Mouse (Mus musculus): ENCODE measurements around the gene Ssbp4. TPM values are rescaled to one million over a fixed set of nuclear protein-coding genes. Genes with fewer than 3 reads are reported as not detected.

The Ssbp4 gene
- total RNA-seq, 2 experiments from 2014 or later: 221 to 261 TPM

DNA sequence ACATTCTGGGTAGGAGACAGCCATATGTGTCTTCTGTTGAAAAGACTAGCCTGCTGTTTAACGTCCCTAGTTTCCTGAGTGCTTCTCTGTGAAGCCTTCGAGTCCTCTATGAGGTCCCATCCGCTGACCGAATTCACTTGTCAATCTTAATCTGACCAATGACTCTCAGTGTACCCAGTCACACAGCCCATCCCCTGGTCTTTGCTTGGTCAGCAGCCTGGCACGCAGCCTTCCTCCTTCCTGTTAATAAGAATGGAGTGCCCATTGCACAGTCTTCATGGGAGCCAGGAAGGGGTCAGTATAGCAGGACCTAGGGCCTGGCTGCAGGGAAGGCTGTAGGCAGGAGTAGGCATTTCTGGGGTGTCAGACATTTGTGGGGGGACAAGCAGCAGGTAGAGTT, 5.8 kb upstream of the Ssbp4 start:
- no peak for TF ChIP-seq CTCF (IDR thresholded peaks at IDR 0.05)
- intact Hi-C loops (cut with DNase I): no loop called here
- no peak for DNase-seq (ENCODE audit: extremely low spot score in 1 of 2, low spot score in 2 of 2)
- Histone ChIP-seq H3K27ac (no peak overlapping the region), H3K4me3 (no peak overlapping the region)

DNA sequence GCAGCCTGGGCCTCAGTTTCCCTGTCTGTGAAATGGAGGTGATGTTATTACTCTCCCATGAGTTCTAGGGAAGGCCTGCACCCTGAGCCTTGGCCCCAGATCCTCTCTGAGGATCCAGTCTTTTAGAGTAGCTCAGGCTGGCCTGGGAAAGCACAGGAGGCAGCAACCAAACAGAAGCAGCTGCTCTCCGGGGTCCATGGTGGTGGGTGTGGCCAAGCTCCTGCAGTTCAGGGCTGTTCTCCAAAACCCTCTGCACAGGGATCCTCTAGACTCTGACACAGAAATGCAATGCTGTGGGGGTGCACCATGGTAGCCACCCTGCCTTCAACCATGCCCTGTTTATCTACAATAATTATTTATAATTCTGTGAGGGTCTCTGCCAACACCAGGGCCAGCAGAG, 5.1 kb upstream of the Ssbp4 start:
- no peak for TF ChIP-seq CTCF (IDR thresholded peaks at IDR 0.05)
- Histone ChIP-seq H3K27ac (no peak overlapping the region), H3K4me3 (no peak overlapping the region)
- intact Hi-C loops (cut with DNase I): loop anchor here (2.0 kb wide), 2 partner anchors 15 to 37 kb away; no protein-coding TSS in a partner anchor
- no peak for DNase-seq (ENCODE audit: extremely low spot score in 1 of 2, low spot score in 2 of 2)

DNA sequence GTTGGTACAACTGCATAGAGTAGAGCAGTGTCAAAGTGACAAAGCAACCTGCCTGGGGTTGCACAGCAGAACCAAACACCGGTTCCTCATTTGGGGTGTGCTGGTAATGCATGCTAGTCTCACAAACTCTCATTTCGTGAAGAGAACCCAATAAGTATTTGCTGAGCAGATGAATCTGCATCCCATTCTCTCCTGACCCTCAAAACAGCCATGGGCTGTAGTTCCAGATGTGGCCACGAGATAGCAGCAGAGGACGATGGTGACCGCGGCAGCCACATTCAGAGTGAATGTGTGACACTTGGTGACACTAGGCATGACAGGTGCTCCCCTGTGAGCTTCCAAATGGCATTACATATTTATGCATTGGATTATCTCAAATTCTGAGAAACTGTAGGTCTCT, 3.2 kb upstream of the Ssbp4 start:
- peak; percentile 96 for TF ChIP-seq CTCF (IDR thresholded peaks at IDR 0.05)
- Histone ChIP-seq H3K4me3 (peak overlapping the region; percentile 45), H3K27ac (peak overlapping the region; percentile 97)
- peak; percentile 83 to 89 for DNase-seq (ENCODE audit: extremely low spot score in 1 of 2, low spot score in 2 of 2)
- intact Hi-C loops (cut with DNase I): loop anchor here (1.0 to 2.0 kb wide), 3 partner anchors 17 to 143 kb away; no protein-coding TSS in a partner anchor

DNA sequence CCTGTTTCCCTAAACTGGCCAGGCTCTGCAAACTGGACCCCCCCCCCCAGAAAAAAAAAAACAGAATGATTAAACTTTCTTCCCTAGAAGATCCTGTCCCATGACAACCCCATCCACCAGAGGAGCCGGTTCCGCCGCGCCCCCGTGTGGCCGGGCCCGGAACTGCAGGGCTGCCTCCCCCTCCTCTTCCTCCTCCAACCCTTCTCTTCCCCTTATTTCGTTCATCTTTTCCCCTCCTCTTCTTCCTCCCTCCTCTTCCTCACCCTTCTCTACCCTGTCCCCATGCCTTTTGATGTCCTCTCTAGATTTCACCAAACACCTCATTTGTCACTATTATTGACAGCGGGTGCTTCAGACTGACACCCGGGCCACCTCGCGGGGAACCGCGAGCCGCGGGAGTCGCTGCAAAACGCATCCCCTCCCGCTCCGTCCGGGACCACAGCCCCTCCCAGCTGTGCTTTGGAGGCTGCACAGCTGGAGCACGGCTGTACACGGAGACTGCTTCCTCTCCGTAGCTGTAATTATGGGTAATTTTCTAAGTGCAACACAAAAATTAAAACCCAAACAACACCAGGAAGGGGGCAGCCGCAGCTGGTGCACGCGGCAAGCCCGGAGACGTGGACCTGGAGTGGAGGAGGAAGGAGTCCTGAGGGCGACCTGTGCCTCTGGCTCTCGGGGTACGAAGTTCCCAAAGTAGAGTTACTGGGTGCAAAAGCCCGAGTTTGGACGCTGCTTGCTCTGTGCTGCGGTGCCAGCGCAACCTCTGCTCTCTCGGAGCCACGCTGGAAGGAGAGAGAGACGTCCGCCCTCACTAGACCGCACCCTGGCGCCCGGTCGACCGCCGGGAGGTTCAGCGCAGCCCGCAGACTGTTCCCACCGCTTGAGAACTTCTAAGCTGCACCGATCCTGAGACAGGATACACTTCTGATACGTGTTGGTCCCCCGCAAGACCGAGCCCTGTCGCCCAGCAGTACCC, 2.4 kb upstream of the Ssbp4 start:
- peak overlapping the region; percentile 45 for H3K4me3 ChIP-seq
- DNase-seq (ENCODE audit: extremely low spot score in 1 of 2, low spot score in 2 of 2): peak; percentile 77 to 84
- peak; percentile 85 for TF ChIP-seq CTCF (IDR thresholded peaks at IDR 0.05)
- H3K27ac ChIP-seq: peak overlapping the region; percentile 97
- intact Hi-C loops (cut with DNase I): loop anchor here (1.0 kb wide), 2 partner anchors 87 to 144 kb away; partner anchors contain the start of gene Jund

DNA sequence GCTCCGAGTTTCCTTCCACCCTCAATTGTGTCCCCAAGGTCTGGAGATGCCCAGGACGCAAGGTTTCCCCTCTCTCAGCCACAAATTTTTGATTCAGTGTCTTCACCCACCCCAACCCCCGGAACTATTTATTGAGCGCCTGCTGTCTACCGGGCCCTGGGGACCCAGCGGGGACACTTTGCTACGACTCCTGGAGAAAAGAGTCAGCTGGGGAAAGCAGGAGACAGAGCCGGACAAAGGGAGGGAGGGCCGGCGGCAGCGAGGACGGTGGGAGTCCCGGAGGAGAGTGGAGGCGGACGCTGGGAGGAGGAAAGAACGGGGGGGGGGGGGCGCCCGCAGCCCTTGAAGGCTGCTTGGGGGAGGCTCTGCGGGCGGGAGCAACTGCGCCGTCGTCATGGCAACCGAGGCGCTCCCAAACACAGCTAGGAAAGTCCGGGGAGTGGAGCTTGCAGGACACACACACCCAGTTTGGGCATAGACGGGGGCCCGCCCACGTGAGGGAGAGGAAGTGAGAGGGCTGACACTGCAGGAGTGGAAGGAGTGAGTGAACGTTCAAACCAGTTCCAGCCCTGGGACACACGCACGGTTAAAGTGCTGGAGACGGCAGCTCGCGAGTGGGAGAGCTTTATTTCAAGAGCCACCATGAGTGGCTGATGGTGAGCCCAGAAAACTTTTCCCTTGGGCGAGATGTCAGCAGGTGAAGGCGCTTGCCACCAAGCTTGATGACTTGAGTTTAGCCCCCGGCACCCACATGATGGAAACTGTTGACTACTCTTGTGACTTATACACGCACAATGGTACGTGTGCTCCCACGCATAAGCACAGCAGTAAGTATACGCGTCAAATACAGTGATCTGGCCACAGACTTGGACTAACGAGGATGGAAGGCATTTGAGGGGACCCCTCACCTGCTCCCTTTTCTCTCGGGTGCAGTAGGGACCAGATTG, 1.4 kb upstream of the Ssbp4 start:
- peak; percentile 85 to 89 for DNase-seq (ENCODE audit: extremely low spot score in 1 of 2, low spot score in 2 of 2)
- intact Hi-C loops (cut with DNase I): loop anchor here (1.0 kb wide), 2 partner anchors 35 to 88 kb away; partner anchors contain the start of gene Jund
- Histone ChIP-seq H3K4me3 (peak overlapping the region; percentile 46), H3K27ac (peak overlapping the region; percentile 97)
- no peak for TF ChIP-seq CTCF (IDR thresholded peaks at IDR 0.05)

DNA sequence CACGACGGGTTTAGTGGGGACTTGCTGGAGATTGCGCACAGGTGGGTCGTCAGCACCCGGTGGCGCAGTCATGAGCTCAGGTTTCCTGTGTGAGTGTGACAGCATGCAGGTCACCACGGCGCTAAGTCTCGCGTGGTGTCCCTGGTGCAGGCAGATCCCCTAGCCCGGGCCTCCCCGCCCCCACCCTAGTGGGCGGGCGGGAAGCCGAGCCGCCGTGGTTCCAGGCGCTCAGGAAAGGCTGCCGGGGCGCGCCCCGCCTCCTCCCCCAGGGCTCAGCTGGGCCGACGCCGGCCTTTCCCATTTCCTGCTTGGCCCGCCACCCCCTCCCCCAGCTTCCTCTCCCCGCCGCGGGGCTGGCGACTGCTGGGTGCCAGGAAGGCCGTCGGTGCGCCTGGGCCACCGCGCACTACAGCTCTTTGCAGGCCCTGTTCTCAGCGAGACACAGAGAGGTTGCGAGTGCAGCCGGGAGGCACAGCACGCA, 736 bp upstream of the Ssbp4 start:
- no peak for TF ChIP-seq CTCF (IDR thresholded peaks at IDR 0.05)
- Histone ChIP-seq H3K27ac (peak overlapping the region; percentile 97), H3K4me3 (peak overlapping the region; percentile 46)
- peak; percentile 67 to 77 for DNase-seq (ENCODE audit: extremely low spot score in 1 of 2, low spot score in 2 of 2)
- intact Hi-C loops (cut with DNase I): loop anchor here (1.0 kb wide), 1 partner anchor 34 kb away; no protein-coding TSS in a partner anchor

DNA sequence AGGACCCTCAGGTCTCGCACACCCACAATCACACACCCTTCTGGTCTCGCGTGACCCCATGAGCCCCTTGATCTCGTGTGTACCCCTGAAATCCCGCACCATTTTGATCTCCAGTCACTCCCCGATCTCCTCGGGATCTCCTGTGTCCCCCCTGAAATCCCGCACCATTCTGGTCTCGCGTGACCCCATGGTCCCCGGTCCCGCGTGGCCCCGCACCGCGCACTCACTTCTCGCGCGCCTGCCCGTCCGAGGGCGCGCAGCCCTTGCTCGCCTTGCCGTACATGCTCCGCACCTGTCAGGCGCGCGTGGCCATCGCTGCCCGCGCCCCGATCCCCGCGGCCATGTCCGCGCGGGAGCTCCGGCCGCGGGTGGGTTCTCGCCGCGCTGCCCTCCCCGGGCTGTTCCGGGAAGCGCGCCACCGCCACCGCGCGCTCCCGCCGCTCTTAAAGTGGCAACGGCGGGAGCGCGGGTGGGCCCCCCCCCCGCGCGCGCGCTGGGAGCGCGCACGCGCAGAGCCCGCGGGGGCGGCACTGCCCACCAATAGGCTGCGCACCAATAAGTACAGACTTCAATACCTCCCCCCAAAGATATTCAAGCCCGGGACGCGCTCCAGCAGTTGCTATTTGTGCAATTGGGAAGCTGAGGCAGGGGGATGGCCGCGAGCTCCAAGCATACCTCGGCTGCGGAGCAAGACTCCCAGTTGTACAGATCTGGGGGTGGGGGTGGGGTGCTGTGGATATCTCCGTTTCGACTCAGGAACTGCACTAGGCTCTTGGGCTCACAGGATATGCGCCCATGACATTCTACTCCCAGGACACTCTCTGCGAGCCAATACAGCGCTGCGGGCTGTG, 549 bp downstream of the Ssbp4 start:
- peak in 1 of 2 experiments; percentile 59 for DNase-seq (ENCODE audit: extremely low spot score in 1 of 2, low spot score in 2 of 2)
- peak overlapping the region; percentile 98 for H3K4me3 ChIP-seq
- H3K27ac ChIP-seq: peak overlapping the region; percentile 97
- TF ChIP-seq CTCF (IDR thresholded peaks at IDR 0.05): no peak
- intact Hi-C loops (cut with DNase I): no loop called here

DNA sequence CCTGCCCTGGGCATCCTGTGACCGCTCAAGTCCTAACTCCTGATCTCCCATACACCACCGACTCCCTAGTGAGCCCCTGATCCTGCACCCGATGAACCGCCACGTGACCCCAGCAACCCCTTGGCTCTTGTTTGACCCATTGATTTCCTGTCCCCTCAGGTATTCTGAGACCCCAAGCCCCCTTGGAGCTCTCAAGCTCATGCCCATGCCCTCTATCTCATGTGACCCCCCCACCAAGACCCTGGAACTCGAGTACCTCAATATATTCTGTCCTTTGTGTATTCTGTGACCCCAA, 1.1 kb downstream of the Ssbp4 start:
- intact Hi-C loops (cut with DNase I): no loop called here
- Histone ChIP-seq H3K4me3 (peak overlapping the region; percentile 98), H3K27ac (peak overlapping the region; percentile 97)
- no peak for DNase-seq (ENCODE audit: extremely low spot score in 1 of 2, low spot score in 2 of 2)
- TF ChIP-seq CTCF (IDR thresholded peaks at IDR 0.05): no peak

DNA sequence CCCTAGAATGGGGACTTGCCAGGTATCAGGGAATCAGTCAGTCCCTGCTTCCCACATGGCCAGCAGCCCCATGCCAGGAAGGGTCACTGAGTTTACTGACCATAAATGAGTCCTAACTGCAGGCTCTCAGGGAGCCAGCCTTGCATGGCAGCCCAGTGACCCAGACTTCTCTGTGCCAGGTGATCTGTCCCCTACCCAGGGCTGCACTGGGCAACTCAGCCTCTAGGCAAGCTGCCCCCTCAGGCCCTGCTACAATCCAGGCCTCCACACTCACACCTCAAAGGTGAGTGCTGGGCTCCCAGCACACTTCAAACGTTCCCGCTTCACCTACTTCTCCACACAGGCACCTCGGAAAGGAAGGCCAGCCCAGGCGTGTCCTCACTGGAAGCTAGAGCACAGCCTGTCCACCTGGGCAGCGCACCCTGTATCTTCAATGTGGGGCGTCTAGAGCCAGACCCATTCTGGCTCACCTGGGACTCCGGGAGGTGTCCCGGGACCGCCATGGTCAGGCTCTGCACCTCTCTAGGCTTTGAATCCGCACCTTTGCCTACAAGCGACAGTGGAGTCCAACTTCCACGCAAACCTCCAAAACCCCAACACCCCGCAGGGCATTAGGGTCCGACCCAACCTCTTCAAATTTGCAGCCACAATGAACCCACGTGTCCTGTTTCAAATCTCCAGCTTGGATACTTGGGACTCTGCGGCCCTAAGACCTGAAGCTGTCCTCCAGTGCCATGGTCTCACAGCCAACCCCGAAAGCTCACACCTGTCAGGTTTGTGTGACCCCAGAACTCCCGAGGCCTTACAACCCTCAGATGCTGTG, 1.7 kb downstream of the Ssbp4 start:
- DNase-seq (ENCODE audit: extremely low spot score in 1 of 2, low spot score in 2 of 2): no peak
- TF ChIP-seq CTCF (IDR thresholded peaks at IDR 0.05): no peak
- Histone ChIP-seq H3K4me3 (peak overlapping the region; percentile 98), H3K27ac (peak overlapping the region; percentile 97)
- intact Hi-C loops (cut with DNase I): no loop called here
